Mouse (Mus musculus) forebrain, embryonic 13.5 days (tissue): ENCODE measurements around the gene Rassf2. TPM values are rescaled to one million over a fixed set of nuclear protein-coding genes. Genes with fewer than 3 reads are reported as not detected.
A peak's percentile ranks its signal among the peaks of the same experiment; 100 is the strongest.

Experiments
- ATAC-seq: fragments of 200-750 bp; cut with Nextera tagmentation; 2 replicates; pipeline ENCODE4 v1.8.0; 2017
- H3K27ac ChIP-seq: fragments of 300-500 bp; sonication (generic); 2 replicates; pipeline ENCODE4 v1.5.1; 2015; ENCODE audit warnings: inconsistent platforms, mild to moderate bottlenecking, moderate library complexity
- H3K27me3 ChIP-seq: fragments of 300-500 bp; sonication (generic); 2 replicates; pipeline ENCODE4 v1.6.1; 2015; ENCODE audit warnings: mild to moderate bottlenecking, inconsistent platforms
- H3K36me3 ChIP-seq: fragments of 300-500 bp; sonication (generic); 2 replicates; pipeline ENCODE4 v1.6.1; 2015; ENCODE audit warnings: mild to moderate bottlenecking, inconsistent platforms; ENCODE audit not compliant: poor library complexity, severe bottlenecking
- H3K4me1 ChIP-seq: fragments of 300-500 bp; sonication (generic); 2 replicates; pipeline ENCODE4 v1.6.1; 2015; ENCODE audit warnings: inconsistent platforms
- H3K4me2 ChIP-seq: fragments of 300-500 bp; sonication (generic); 2 replicates; pipeline ENCODE4 v1.6.1; 2015; ENCODE audit warnings: inconsistent platforms, mild to moderate bottlenecking, moderate library complexity
- H3K4me3 ChIP-seq: fragments of 300-500 bp; sonication (generic); 2 replicates; pipeline ENCODE4 v1.5.1; 2015; ENCODE audit warnings: mild to moderate bottlenecking, inconsistent platforms
- H3K9ac ChIP-seq: fragments of 300-500 bp; sonication (generic); 2 replicates; pipeline ENCODE4 v1.6.1; 2015; ENCODE audit warnings: mild to moderate bottlenecking, inconsistent platforms
- H3K9me3 ChIP-seq: fragments of 300-500 bp; sonication (generic); replicated peaks from 2 replicates; pipeline ENCODE4 v1.6.1; 2016; ENCODE audit warnings: inconsistent platforms
- WGBS: fragments of 180-500 bp; shearing (Covaris S2); methylation state at CpG from one replicate; pipeline ENCODE4 v1.1.7; 2015; 5-methylcytosine and 5-hydroxymethylcytosine counted together
- polyA plus RNA-seq: library from polyadenylated mRNA; unstranded; fragments of >200 nt; fragmentation: Nextera tagmentation; extraction: Ambion mirVana; gene quantifications from 2 replicates; pipeline ENCODE4 v1.2.1, GENCODE M21; 2015

The Rassf2 gene
- polyA plus RNA-seq, 1 experiment from 2014 or later: 21.1 TPM

GRCm38 (mm10) chr2:132049491-132049890, 19.4 kb upstream of the Rassf2 start:
- no peaks in the 10 kb centered on the region for H3K27me3 ChIP-seq
- H3K9me3 ChIP-seq: no peaks in the 10 kb centered on the region
- no peak for ATAC-seq
- no peak overlapping the region for H3K27ac ChIP-seq
- no peak overlapping the region for H3K4me3 ChIP-seq
- H3K4me1 ChIP-seq: no peaks in the 10 kb centered on the region
- no peak overlapping the region for H3K9ac ChIP-seq
- H3K4me2 ChIP-seq: no peak overlapping the region
- H3K36me3 ChIP-seq: peaks cover 7% of the 10 kb centered on the region; the same call in 1 of the 2 replicates
- WGBS: 83% methylated on average over 3 of the region's 3 CpGs

DNA sequence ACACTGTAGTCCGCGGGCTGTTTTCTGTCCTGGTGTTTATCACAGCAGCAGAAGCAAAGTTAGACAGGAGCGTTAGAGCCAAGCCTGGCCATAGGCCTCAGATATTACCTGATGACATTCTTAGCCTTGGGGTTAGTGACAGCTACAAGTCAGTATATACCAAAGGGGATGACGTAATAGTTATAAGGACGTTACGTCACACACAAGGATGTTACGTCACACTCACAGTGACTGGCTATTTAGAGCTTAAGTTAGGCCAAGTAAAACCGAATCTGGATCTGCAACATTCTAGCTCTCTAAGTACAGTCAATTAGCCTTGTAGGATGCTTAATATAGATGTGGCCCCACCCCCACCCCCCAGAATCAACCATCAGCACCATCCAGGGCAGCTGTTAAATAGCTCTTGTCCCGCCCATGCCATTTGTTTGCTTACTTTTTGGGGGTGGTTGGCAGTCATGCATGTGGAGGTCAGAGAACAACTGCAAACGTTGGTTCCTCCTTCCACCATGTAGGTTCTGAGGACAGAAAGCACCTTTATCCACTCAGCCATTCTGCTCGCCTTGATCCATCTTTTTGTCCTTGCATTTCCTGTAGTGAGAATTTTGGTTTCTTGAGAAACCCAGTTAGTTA, 18.2 kb upstream of the Rassf2 start:
- Histone ChIP-seq H3K4me3 (no peak overlapping the region), H3K9me3 (no peaks in the 10 kb centered on the region), H3K27me3 (no peaks in the 10 kb centered on the region), H3K9ac (no peak overlapping the region), H3K36me3 (no peaks in the 10 kb centered on the region), H3K4me1 (no peaks in the 10 kb centered on the region), H3K27ac (no peak overlapping the region), H3K4me2 (no peak overlapping the region)
- no peak for ATAC-seq
- WGBS: 91% methylated on average over 11 of the region's 11 CpGs

- 90% methylated on average over 4 of the region's 4 CpGs for WGBS
- ATAC-seq: no peak
- no peak overlapping the region for H3K4me2 ChIP-seq
- H3K27me3 ChIP-seq: no peaks in the 10 kb centered on the region
- H3K9me3 ChIP-seq: no peaks in the 10 kb centered on the region
- no peaks in the 10 kb centered on the region; the same call in 1 of the 2 replicates for H3K4me1 ChIP-seq
- no peak overlapping the region for H3K4me3 ChIP-seq
- no peak overlapping the region for H3K9ac ChIP-seq
- no peaks in the 10 kb centered on the region for H3K36me3 ChIP-seq
- no peak overlapping the region for H3K27ac ChIP-seq
Measured at GRCm38 (mm10) chr2:132047364-132047763, 17.3 kb upstream of the Rassf2 start.

GRCm38 (mm10) chr2:132046659-132047058, 16.6 kb upstream of the Rassf2 start:
- WGBS: 94% methylated on average over 4 of the region's 4 CpGs
- Histone ChIP-seq H3K4me2 (no peak overlapping the region), H3K4me1 (no peaks in the 10 kb centered on the region; the same call in 1 of the 2 replicates), H3K9ac (no peak overlapping the region), H3K36me3 (no peaks in the 10 kb centered on the region), H3K27ac (no peak overlapping the region), H3K9me3 (no peaks in the 10 kb centered on the region), H3K27me3 (no peaks in the 10 kb centered on the region), H3K4me3 (no peak overlapping the region)
- ATAC-seq: no peak

DNA sequence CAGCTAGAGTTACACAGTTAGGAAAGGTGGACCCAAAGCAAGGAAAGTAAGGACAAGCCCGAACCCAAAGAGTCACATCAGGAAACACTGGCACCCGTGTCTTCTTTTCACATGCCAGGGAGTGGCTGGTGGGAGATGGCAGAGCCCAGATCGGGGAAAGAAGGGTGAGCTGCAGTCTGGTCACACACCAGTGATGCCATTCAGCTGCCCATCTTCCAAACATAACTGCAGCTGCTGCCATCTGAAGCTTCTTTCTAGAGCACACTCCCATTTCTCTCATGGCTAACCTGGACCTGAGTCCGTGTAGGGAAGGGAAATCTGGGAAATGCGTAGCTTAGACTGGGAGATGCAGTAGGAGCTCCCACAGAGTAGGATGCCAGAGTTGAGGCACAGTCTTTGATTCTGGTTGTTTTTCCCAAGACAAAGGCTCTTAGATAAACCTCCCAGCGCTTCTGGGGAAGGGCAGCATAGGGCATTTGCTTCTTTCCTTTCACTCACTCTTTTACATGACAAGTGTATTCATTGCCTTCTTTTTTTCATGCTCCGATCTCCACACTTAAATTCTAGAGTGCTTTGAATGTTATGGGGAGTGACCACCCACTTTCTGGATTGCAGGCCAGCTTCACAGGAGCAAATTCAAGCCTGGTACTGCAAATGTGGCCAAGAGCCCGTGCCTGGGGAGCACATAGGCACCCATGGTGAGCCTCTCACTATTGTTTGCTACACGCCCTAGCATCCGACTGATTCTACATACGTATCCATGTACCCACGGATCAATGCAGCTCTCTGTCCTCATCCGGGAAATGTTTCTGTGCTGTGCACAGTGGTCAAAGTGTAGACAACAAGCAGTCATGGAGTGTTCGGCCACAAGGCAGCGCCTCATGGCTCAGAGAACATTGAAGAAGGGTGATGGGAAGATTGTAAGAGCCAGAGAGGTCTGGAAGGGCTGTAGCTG, 14.5 kb upstream of the Rassf2 start:
- no peaks in the 10 kb centered on the region for H3K27me3 ChIP-seq
- no peaks in the 10 kb centered on the region; the same call in 1 of the 2 replicates for H3K4me1 ChIP-seq
- ATAC-seq: no peak
- H3K27ac ChIP-seq: no peak overlapping the region
- H3K36me3 ChIP-seq: no peaks in the 10 kb centered on the region
- no peaks in the 10 kb centered on the region for H3K9me3 ChIP-seq
- 68% methylated on average over 15 of the region's 15 CpGs for WGBS
- H3K9ac ChIP-seq: no peak overlapping the region
- H3K4me2 ChIP-seq: no peak overlapping the region
- no peak overlapping the region for H3K4me3 ChIP-seq

GRCm38 (mm10) chr2:132043101-132043621, 13.1 kb upstream of the Rassf2 start:
- Histone ChIP-seq H3K4me2 (no peak overlapping the region), H3K4me1 (no peaks in the 10 kb centered on the region; the same call in 1 of the 2 replicates), H3K9ac (no peak overlapping the region), H3K36me3 (no peaks in the 10 kb centered on the region), H3K9me3 (no peaks in the 10 kb centered on the region), H3K4me3 (no peak overlapping the region), H3K27ac (no peak overlapping the region), H3K27me3 (no peaks in the 10 kb centered on the region)
- ATAC-seq: peak; percentile 21; the same call in 1 of the 2 replicates
- WGBS: 50% methylated on average over 13 of the region's 13 CpGs

- H3K9me3 ChIP-seq: no peaks in the 10 kb centered on the region
- H3K4me2 ChIP-seq: no peak overlapping the region
- peaks cover 6% of the 10 kb centered on the region; the same call in 1 of the 2 replicates for H3K4me1 ChIP-seq
- H3K27me3 ChIP-seq: no peaks in the 10 kb centered on the region
- no peak for ATAC-seq
- no peaks in the 10 kb centered on the region for H3K36me3 ChIP-seq
- no peak overlapping the region for H3K9ac ChIP-seq
- H3K27ac ChIP-seq: no peak overlapping the region
- WGBS: 79% methylated on average over 7 of the region's 7 CpGs
- H3K4me3 ChIP-seq: no peak overlapping the region
Measured at GRCm38 (mm10) chr2:132039894-132040293, 9.8 kb upstream of the Rassf2 start.

- no peak for ATAC-seq
- WGBS: 87% methylated on average over 5 of the region's 5 CpGs
- H3K4me2 ChIP-seq: no peak overlapping the region
Measured at GRCm38 (mm10) chr2:132036326-132036725, 6.3 kb upstream of the Rassf2 start.

DNA sequence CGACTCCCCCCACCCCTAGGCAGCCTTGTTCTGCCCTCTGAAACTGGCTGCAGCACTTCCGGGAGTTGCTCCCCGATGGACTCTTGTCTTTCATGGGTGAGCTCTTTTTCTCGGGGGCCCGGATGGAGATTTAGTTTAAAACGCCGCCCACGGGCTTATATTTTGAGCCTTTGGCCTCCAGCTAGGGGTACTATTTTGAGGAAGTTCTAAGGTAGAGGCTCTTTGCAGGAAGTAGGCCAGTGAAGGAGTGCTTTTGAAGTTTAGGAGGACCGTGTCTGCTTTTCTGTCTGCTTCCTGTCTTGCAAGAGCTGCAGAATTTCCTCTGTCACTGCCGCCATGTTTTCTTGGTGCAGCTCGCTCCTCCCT, 5.4 kb upstream of the Rassf2 start:
- Histone ChIP-seq H3K4me2 (no peak overlapping the region), H3K27me3 (no peaks in the 10 kb centered on the region), H3K27ac (no peak overlapping the region), H3K9me3 (no peaks in the 10 kb centered on the region), H3K4me3 (no peak overlapping the region), H3K36me3 (no peaks in the 10 kb centered on the region), H3K9ac (no peak overlapping the region), H3K4me1 (peaks cover 16% of the 10 kb centered on the region)
- 43% methylated on average over 11 of the region's 11 CpGs for WGBS
- ATAC-seq: no peak

More at GRCm38 (mm10) chr2:132036326-132036725, 6.3 kb upstream of the Rassf2 start:
- H3K9me3 ChIP-seq: no peaks in the 10 kb centered on the region
- no peak overlapping the region for H3K9ac ChIP-seq
- H3K27ac ChIP-seq: no peak overlapping the region
- no peak overlapping the region for H3K4me3 ChIP-seq
- no peaks in the 10 kb centered on the region for H3K27me3 ChIP-seq
- no peaks in the 10 kb centered on the region for H3K36me3 ChIP-seq
- H3K4me1 ChIP-seq: peaks cover 7% of the 10 kb centered on the region

DNA sequence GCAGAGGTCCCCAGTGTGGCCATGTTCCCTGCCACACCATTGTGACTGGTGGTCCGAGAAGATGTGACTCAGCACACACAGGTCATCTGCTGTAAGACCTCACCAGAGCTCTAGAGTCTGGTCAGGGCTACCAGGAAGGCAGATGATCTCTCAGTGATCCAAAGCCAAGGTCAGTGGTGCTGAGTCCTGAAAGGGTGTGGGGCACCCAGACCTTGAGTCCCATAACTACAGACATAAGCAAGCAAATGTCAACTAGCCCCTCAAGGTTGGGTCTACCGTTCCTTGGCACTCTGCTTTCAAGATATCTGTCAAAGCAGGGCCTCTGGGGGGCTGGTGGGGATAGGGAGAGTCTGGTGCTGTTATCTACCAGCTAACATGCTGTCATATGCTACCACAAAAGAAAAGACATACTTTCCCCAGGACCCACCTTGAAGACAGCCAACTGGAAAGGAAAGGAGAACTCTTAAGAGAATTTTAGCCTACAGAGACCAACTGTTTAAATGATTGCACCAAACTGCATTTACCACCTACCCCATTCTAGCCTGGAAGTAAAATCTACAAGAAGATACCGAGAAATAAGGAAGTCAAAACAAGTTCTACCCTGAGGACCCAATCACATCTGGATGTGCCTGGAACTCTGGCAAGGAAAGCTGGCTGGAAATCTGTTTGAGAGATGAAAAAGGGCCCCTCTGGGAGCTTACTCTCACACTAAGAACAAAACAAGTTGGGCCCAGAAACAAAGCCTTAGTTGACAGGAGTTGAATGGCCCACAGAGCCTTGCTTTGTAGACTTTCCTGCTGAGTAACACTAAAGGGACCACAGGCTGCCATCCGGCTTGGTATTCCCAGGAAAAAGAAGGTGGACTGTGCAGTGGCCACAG, 4.8 kb upstream of the Rassf2 start:
- H3K27me3 ChIP-seq: no peaks in the 10 kb centered on the region
- peaks cover 19% of the 10 kb centered on the region for H3K4me1 ChIP-seq
- no peak overlapping the region for H3K4me2 ChIP-seq
- WGBS: 50% methylated on average over 4 of the region's 4 CpGs
- no peak for ATAC-seq
- H3K36me3 ChIP-seq: no peaks in the 10 kb centered on the region
- H3K9me3 ChIP-seq: no peaks in the 10 kb centered on the region
- H3K4me3 ChIP-seq: no peak overlapping the region
- no peak overlapping the region for H3K27ac ChIP-seq
- H3K9ac ChIP-seq: no peak overlapping the region

DNA sequence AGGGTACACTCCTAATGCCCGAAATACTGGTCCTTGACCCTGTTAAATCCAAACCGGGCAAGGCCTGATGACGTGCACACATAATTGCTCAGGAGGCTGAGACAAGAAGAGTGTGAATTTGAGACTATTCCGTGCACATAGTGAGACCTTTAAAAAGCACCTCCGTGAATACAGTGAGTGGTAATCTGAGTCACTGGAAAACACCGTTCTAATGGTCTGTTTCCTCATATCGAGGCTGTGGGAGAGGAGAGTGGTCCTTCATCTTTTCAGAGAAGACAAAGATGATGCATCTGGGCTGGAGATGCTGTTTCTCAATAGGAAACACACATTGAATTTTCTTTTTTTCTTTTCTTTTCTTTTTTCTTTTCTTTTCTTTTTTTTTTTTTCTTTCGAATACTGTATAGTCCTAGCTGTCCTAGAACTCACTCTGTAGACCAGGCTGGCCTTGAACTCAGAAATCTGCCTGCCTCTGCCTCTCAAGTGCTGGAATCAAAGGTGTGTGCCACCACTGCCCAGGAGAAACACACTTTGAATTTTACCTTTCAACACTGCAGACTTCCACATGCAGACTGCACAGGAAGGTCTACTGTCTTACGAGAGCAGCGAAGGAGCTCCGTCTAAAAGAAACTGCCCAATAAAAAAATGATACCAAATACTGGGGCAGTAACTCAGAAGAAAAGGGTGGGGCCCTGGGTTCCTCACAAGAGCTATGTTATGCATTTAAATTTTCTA, 1.5 kb upstream of the Rassf2 start:
- 63% methylated on average over 11 of the region's 11 CpGs for WGBS
- Histone ChIP-seq H3K9ac (peak overlapping the region; percentile 83; the same call in 1 of the 2 replicates), H3K4me1 (peaks cover 44% of the 10 kb centered on the region), H3K4me3 (no peak overlapping the region), H3K4me2 (peak overlapping the region; percentile 95), H3K27me3 (no peaks in the 10 kb centered on the region), H3K9me3 (no peaks in the 10 kb centered on the region), H3K36me3 (0 out of 2 replicates have a peak, but pooled peaks cover 3% of the 10 kb centered on the region), H3K27ac (no peak overlapping the region)
- ATAC-seq: no peak
